Mouse (Mus musculus) megakaryocyte, embryonic 14.5 days (primary cell): Measurements from ENCODE around the gene Prkd2.

ENCODE experiments used
- FLI1 ChIP-seq: IDR thresholded peaks from 2 replicates; pipeline ENCODE4 v1.6.1; 2012; ENCODE audit warnings: low read length, inconsistent platforms, mixed read lengths
- GATA1 ChIP-seq: IDR thresholded peaks from 3 replicates; pipeline ENCODE4 v1.6.1; 2012; ENCODE audit warnings: mixed read lengths, low read length, inconsistent platforms, borderline replicate concordance

DNA sequence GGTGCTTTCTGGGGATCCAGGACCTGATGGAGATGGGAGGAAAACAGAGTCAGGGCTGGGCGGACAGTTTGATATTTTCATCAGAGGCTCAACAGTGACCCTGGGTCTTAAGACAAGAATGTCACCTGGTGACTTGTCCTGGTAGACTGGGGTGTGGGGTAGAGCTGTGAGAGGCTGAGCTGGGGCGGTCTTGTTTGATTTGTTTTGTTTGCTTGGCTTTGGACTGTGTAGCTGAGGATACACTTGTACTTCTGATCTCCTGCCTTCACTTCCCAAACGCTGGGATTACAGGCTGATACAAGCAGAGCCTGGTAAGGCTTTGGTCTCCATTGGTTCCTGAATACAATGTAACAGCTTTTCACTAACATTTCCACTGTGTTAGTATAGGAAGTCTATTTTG is 24.8 kb downstream of the Prkd2 start:
- TF ChIP-seq GATA1 (no peak), FLI1 (no peak)
